Mouse (Mus musculus) intestine, embryonic 16.5 days (tissue): ENCODE measurements around the gene Map2k2. TPM values are rescaled to one million over a fixed set of nuclear protein-coding genes. Genes with fewer than 3 reads are reported as not detected.
A peak's percentile ranks its signal among the peaks of the same experiment; 100 is the strongest.

Experiments used
- ATAC-seq: fragments of 200-750 bp; cut with Nextera tagmentation; 2 replicates; pipeline ENCODE4 v1.8.0; 2017; ENCODE audit warnings: moderate TSS enrichment, moderate library complexity
- H3K27ac ChIP-seq: fragments of 300-500 bp; sonication (generic); 2 replicates; pipeline ENCODE4 v1.5.1; 2014; ENCODE audit warnings: mild to moderate bottlenecking, low read length
- H3K27me3 ChIP-seq: fragments of 300-500 bp; sonication (generic); replicated peaks from 2 replicates; pipeline ENCODE4 v1.6.1; 2014; ENCODE audit warnings: low read length, control low read depth, mixed read lengths; ENCODE audit not compliant: control insufficient read depth, insufficient read depth
- H3K36me3 ChIP-seq: fragments of 300-500 bp; sonication (generic); 2 replicates; pipeline ENCODE4 v1.6.1; 2014; ENCODE audit warnings: low read length, control low read depth; ENCODE audit not compliant: control insufficient read depth, insufficient read depth
- H3K4me1 ChIP-seq: fragments of 300-500 bp; sonication (generic); 2 replicates; pipeline ENCODE4 v1.6.1; 2014; ENCODE audit warnings: low read length, control low read depth, mixed read lengths; ENCODE audit not compliant: control insufficient read depth, insufficient read depth
- H3K4me2 ChIP-seq: fragments of 300-500 bp; sonication (generic); 2 replicates; pipeline ENCODE4 v1.6.1; 2014; ENCODE audit warnings: low read depth, low read length, control low read depth
- H3K4me3 ChIP-seq: fragments of 300-500 bp; sonication (generic); 2 replicates; pipeline ENCODE4 v1.5.1; 2014; ENCODE audit warnings: mild to moderate bottlenecking, low read length
- H3K9ac ChIP-seq: fragments of 300-500 bp; sonication (generic); 2 replicates; pipeline ENCODE4 v1.6.1; 2014; ENCODE audit warnings: low read depth, low read length
- H3K9me3 ChIP-seq: fragments of 300-500 bp; sonication (generic); 2 replicates; pipeline ENCODE4 v1.6.1; 2016; ENCODE audit warnings: low read length, control low read depth; ENCODE audit not compliant: control insufficient read depth
- WGBS: fragments of 180-500 bp; shearing (Covaris S2); extraction: QIAGEN DNeasy Blood & Tissue Kit; methylation state at CpG from one replicate; pipeline ENCODE4 v1.1.7; 2014; 5-methylcytosine and 5-hydroxymethylcytosine counted together
- polyA plus RNA-seq: library from polyadenylated mRNA; unstranded; fragments of >200 nt; fragmentation: Nextera tagmentation; extraction: Ambion mirVana; gene quantifications from 2 replicates; pipeline ENCODE4 v1.2.1, GENCODE M21; 2015

Gene Map2k2
- polyA plus RNA-seq, 1 experiment from 2014 or later: 214 TPM

- H3K9ac ChIP-seq: peak overlapping the region; percentile 61; the same call in 1 of the 2 replicates
- H3K9me3 ChIP-seq: 0 out of 2 replicates have a peak, but pooled peaks cover 4% of the 10 kb centered on the region
- peaks cover 16% of the 10 kb centered on the region for H3K4me1 ChIP-seq
- H3K36me3 ChIP-seq: peaks cover 2% of the 10 kb centered on the region; the same call in 1 of the 2 replicates
- 38% methylated on average over 22 of the region's 22 CpGs for WGBS
- H3K4me3 ChIP-seq: peak overlapping the region; percentile 38
- peak; percentile 68 for ATAC-seq
- H3K27ac ChIP-seq: peak overlapping the region; percentile 76
- no peak overlapping the region for H3K4me2 ChIP-seq
- H3K27me3 ChIP-seq: no peaks in the 10 kb centered on the region
These were observed 13.1 kb upstream of the Map2k2 start for GRCm38 (mm10) chr10:81092465-81093250.

- Histone ChIP-seq H3K9ac (no peak overlapping the region), H3K9me3 (0 out of 2 replicates have a peak, but pooled peaks cover 3% of the 10 kb centered on the region), H3K27ac (peak overlapping the region; percentile 84), H3K4me3 (no peak overlapping the region), H3K4me1 (peaks cover 13% of the 10 kb centered on the region), H3K27me3 (no peaks in the 10 kb centered on the region), H3K36me3 (no peaks in the 10 kb centered on the region), H3K4me2 (no peak overlapping the region)
- 51% methylated on average over 9 of the region's 9 CpGs for WGBS
- ATAC-seq: peak; percentile 93
These were observed 10.6 kb upstream of the Map2k2 start for GRCm38 (mm10) chr10:81094931-81095678.

GRCm38 (mm10) chr10:81106113-81106721 lies 502 bp downstream of the Map2k2 start:
- peak overlapping the region; percentile 99 for H3K9ac ChIP-seq
- peaks cover 20% of the 10 kb centered on the region for H3K4me1 ChIP-seq
- no peaks in the 10 kb centered on the region for H3K27me3 ChIP-seq
- ATAC-seq: peak; percentile 88
- WGBS: under 1% methylated on average over 34 of the region's 35 CpGs
- peak overlapping the region; percentile 100 for H3K27ac ChIP-seq
- H3K36me3 ChIP-seq: peaks cover 25% of the 10 kb centered on the region
- peak overlapping the region; percentile 72 for H3K4me2 ChIP-seq
- no peaks in the 10 kb centered on the region for H3K9me3 ChIP-seq
- peak overlapping the region; percentile 97 for H3K4me3 ChIP-seq

- Histone ChIP-seq H3K4me3 (no peak overlapping the region), H3K9me3 (no peaks in the 10 kb centered on the region), H3K36me3 (peaks cover 41% of the 10 kb centered on the region), H3K27ac (no peak overlapping the region), H3K4me1 (no peaks in the 10 kb centered on the region), H3K9ac (no peak overlapping the region), H3K4me2 (no peak overlapping the region), H3K27me3 (no peaks in the 10 kb centered on the region)
- WGBS: 92% methylated on average over 6 of the region's 6 CpGs
- no peak for ATAC-seq
These were observed 7.2 kb downstream of the Map2k2 start for GRCm38 (mm10) chr10:81112946-81113345.

- Histone ChIP-seq H3K27me3 (no peaks in the 10 kb centered on the region), H3K9ac (no peak overlapping the region), H3K4me3 (no peak overlapping the region), H3K4me1 (no peaks in the 10 kb centered on the region), H3K36me3 (peaks cover 49% of the 10 kb centered on the region), H3K9me3 (no peaks in the 10 kb centered on the region), H3K4me2 (no peak overlapping the region), H3K27ac (no peak overlapping the region)
- ATAC-seq: no peak
- WGBS: 92% methylated on average over 10 of the region's 10 CpGs
These were observed 13.9 kb downstream of the Map2k2 start for GRCm38 (mm10) chr10:81119625-81120024.

GRCm38 (mm10) chr10:81120650-81121049 lies 14.9 kb downstream of the Map2k2 start:
- peaks cover 44% of the 10 kb centered on the region for H3K36me3 ChIP-seq
- ATAC-seq: no peak
- WGBS: 82% methylated on average over 7 of the region's 7 CpGs
- no peaks in the 10 kb centered on the region for H3K27me3 ChIP-seq
- H3K4me2 ChIP-seq: no peak overlapping the region
- no peaks in the 10 kb centered on the region for H3K9me3 ChIP-seq
- no peak overlapping the region for H3K9ac ChIP-seq
- no peak overlapping the region for H3K27ac ChIP-seq
- no peaks in the 10 kb centered on the region for H3K4me1 ChIP-seq
- no peak overlapping the region for H3K4me3 ChIP-seq

- Histone ChIP-seq H3K4me2 (no peak overlapping the region), H3K9me3 (no peaks in the 10 kb centered on the region), H3K9ac (no peak overlapping the region), H3K27ac (no peak overlapping the region), H3K4me1 (peaks cover 3% of the 10 kb centered on the region; the same call in 1 of the 2 replicates), H3K27me3 (no peaks in the 10 kb centered on the region), H3K36me3 (peaks cover 38% of the 10 kb centered on the region), H3K4me3 (no peak overlapping the region)
- 56% methylated on average over 2 of the region's 2 CpGs for WGBS
- ATAC-seq: no peak
These were observed 17.2 kb downstream of the Map2k2 start for GRCm38 (mm10) chr10:81122889-81123288.

GRCm38 (mm10) chr10:81123500-81123899 lies 17.8 kb downstream of the Map2k2 start:
- Histone ChIP-seq H3K27me3 (no peaks in the 10 kb centered on the region), H3K4me3 (no peak overlapping the region), H3K27ac (no peak overlapping the region), H3K4me2 (no peak overlapping the region), H3K36me3 (peaks cover 35% of the 10 kb centered on the region), H3K9ac (no peak overlapping the region), H3K4me1 (peaks cover 9% of the 10 kb centered on the region; the same call in 1 of the 2 replicates), H3K9me3 (no peaks in the 10 kb centered on the region)
- no peak for ATAC-seq
- 81% methylated on average over 11 of the region's 11 CpGs for WGBS

GRCm38 (mm10) chr10:81134181-81134587 lies 28.5 kb downstream of the Map2k2 start:
- H3K9me3 ChIP-seq: no peaks in the 10 kb centered on the region
- no peaks in the 10 kb centered on the region for H3K27me3 ChIP-seq
- no peak overlapping the region for H3K9ac ChIP-seq
- H3K27ac ChIP-seq: peak overlapping the region; percentile 99
- H3K4me1 ChIP-seq: peaks cover 12% of the 10 kb centered on the region
- WGBS: 3% methylated on average over 16 of the region's 16 CpGs
- peak overlapping the region; percentile 91 for H3K4me2 ChIP-seq
- peak; percentile 3; the same call in 1 of the 2 replicates for ATAC-seq
- H3K4me3 ChIP-seq: peak overlapping the region; percentile 90
- H3K36me3 ChIP-seq: no peaks in the 10 kb centered on the region
